Mouse (Mus musculus) ES-Bruce4 (cell line): ENCODE measurements around the gene Smoc1.

Experiments used
- CTCF ChIP-seq: IDR thresholded peaks from one replicate; pipeline ENCODE4 v1.8.1; 2011; ENCODE audit warnings: low read depth, low read length
- EP300 ChIP-seq: IDR thresholded peaks from 2 replicates; pipeline ENCODE4 v1.6.1; 2011; ENCODE audit warnings: low read depth, low read length; ENCODE audit not compliant: insufficient read depth
- POLR2A ChIP-seq: IDR thresholded peaks from one replicate; pipeline ENCODE4 v1.8.1; 2011; ENCODE audit warnings: low read length; ENCODE audit not compliant: insufficient read depth

- TF ChIP-seq CTCF = no peak
- TF ChIP-seq POLR2A = no peak
- TF ChIP-seq EP300 = no peak
Measured at GRCm38 (mm10) chr12:81147956-81148355, 121.3 kb downstream of the Smoc1 start.
